30 mouse cellular contexts compared by ENCODE assay signal in the genomic region with DNA sequence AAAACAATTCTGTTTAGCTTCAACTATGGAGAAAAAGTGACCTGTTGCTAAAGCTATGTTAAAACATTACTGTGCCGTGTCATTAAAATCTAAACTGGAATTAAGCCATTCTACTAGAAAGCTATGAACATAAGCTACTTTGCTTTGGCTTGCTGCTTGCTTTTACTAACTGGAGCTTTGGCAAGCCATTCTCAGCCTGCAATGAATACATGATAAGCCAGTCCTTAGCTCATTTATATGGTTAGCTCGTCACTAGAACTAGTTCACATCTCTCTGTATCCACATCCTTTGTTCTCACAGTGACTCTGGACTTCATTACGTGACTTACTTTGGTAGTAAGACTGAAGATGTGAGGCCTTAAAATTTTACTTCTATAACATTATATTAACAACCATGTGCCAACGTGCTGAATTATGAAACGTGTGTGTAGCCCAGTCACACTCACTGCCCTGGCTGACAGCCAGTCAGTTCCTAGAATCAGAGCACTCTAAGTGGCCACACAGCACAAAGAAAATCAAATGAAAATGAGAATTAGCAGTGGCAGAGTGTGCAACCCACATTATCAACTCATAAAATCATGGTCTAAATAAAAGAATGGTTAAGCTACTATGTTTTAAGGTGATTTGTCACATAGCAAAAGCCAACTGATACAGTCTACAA.
DNase-seq lines count a peak whose midpoint lies in the region; ATAC-seq and TF ChIP-seq lines count a peak whose summit lies in the region.
"Had no signal": no experiment of that assay in that cellular context is flagged by ENCODE, and none has a peak within 500 bp of the region (broad histone marks: within the 10 kb centered on the region; RNA-seq: fewer than 3 reads in every experiment).

No protein-coding gene starts in this region.

- no peak for TF ChIP-seq CTCF in kidney, adult 2 months (conservative IDR thresholded peaks at IDR 0.05; ENCODE audit: insufficient read depth, insufficient read length, low read depth, low read length)

- WGBS in forebrain, embryonic 15.5 days = 66% methylated on average over 5 of the region's 5 CpGs
- 90% methylated on average over 5 of the region's 5 CpGs for WGBS in forebrain, embryonic 10.5 days
- 65% methylated on average over 5 of the region's 5 CpGs for WGBS in kidney, adult 2 months

- H3K27me3 ChIP-seq in forebrain, embryonic 15.5 days = no peaks in the 10 kb centered on the region
- H3K27me3 ChIP-seq in forebrain, embryonic 10.5 days (ENCODE audit: poor library complexity, severe bottlenecking) = no peaks in the 10 kb centered on the region
- H3K27me3 ChIP-seq in kidney, adult 2 months (replicated peaks; ENCODE audit: control insufficient read depth, insufficient read depth, low read length) = no peaks in the 10 kb centered on the region
- H3K27me3 ChIP-seq: CH12.LX; embryonic facial prominence, embryonic 15.5 days; heart, embryonic 15.5 days; neural tube, embryonic 12.5 days had no signal

- ATAC-seq in forebrain, embryonic 15.5 days (replicated peaks) = no peak
- ATAC-seq: midbrain, embryonic 16.5 days had no signal

- no peaks in the 10 kb centered on the region for H3K4me1 ChIP-seq in forebrain, embryonic 15.5 days
- no peaks in the 10 kb centered on the region for H3K4me1 ChIP-seq in forebrain, embryonic 10.5 days
- H3K4me1 ChIP-seq in kidney, adult 2 months (ENCODE audit: control insufficient read depth, insufficient read depth, low read length) = no peaks in the 10 kb centered on the region
- H3K4me1 ChIP-seq: embryonic facial prominence, embryonic 10.5 days; embryonic facial prominence, embryonic 15.5 days; heart, embryonic 10.5 days; heart, embryonic 15.5 days; neural tube, embryonic 12.5 days had no signal

- no peaks in the 10 kb centered on the region for H3K9me3 ChIP-seq in forebrain, embryonic 15.5 days
- no peaks in the 10 kb centered on the region for H3K9me3 ChIP-seq in forebrain, embryonic 10.5 days
- H3K9me3 ChIP-seq: embryonic facial prominence, embryonic 10.5 days; embryonic facial prominence, embryonic 15.5 days; heart, embryonic 10.5 days; heart, embryonic 15.5 days; neural tube, embryonic 12.5 days had no signal

- no peak for TF ChIP-seq POLR2A in kidney, adult 2 months (IDR thresholded peaks at IDR 0.05; ENCODE audit: low read depth, low read length)

- no peak overlapping the region for H3K9ac ChIP-seq in forebrain, embryonic 15.5 days (replicated peaks)
- H3K9ac ChIP-seq: embryonic facial prominence, embryonic 15.5 days; heart, embryonic 15.5 days; hindbrain, embryonic 14.5 days; liver, embryonic 14.5 days; neural tube, embryonic 12.5 days had no signal

- no peak for DNase-seq in forebrain, embryonic 10.5 days (ENCODE audit: extremely low spot score, low spot score)
- DNase-seq in kidney, adult 2 months = peak; percentile 38
- DNase-seq in kidney, adult 9 months = no peak
- DNase-seq in 416B (ENCODE audit: low read depth) = peak; percentile 21
- peak; percentile 11 for DNase-seq in NIH3T3 (ENCODE audit: low read depth)
- DNase-seq in heart, postnatal 36 days = no peak
- DNase-seq: cerebellum, adult 2 months; cerebellum, postnatal 25 days; gastrocnemius, postnatal 25 days; heart, adult 11 months; kidney, adult 18-20 months; kidney, postnatal 10 days; layer of hippocampus, postnatal 36 days; left cerebral cortex, postnatal 4 days; lung, adult 2 months; lung, postnatal 10 days; right cerebral cortex, adult 18-20 months; thymus, postnatal 4 days had no signal

- H3K27ac ChIP-seq in forebrain, embryonic 15.5 days (replicated peaks) = 0 out of 2 replicates have a peak overlapping the region, but pooled peaks have one; percentile 18
- H3K27ac ChIP-seq in forebrain, embryonic 10.5 days = no peak overlapping the region
- no peak overlapping the region for H3K27ac ChIP-seq in kidney, adult 2 months (ENCODE audit: insufficient read depth, low read depth, low read length)
- H3K27ac ChIP-seq: embryonic facial prominence, embryonic 10.5 days; embryonic facial prominence, embryonic 15.5 days; heart, embryonic 10.5 days; heart, embryonic 15.5 days; hindbrain, embryonic 14.5 days; liver, embryonic 14.5 days; macrophage; neural tube, embryonic 12.5 days had no signal

- H3K4me3 ChIP-seq in forebrain, embryonic 15.5 days = no peak overlapping the region
- no peak overlapping the region for H3K4me3 ChIP-seq in forebrain, embryonic 10.5 days
- no peak overlapping the region for H3K4me3 ChIP-seq in kidney, adult 2 months (ENCODE audit: insufficient read depth, low read depth, low read length)
- H3K4me3 ChIP-seq: embryonic facial prominence, embryonic 10.5 days; embryonic facial prominence, embryonic 15.5 days; heart, embryonic 10.5 days; heart, embryonic 15.5 days; myocyte; neural tube, embryonic 12.5 days had no signal

- 0 out of 2 replicates have a peak, but pooled peaks cover 10% of the 10 kb centered on the region for H3K36me3 ChIP-seq in forebrain, embryonic 15.5 days
- H3K36me3 ChIP-seq in forebrain, embryonic 10.5 days (replicated peaks) = peaks cover 16% of the 10 kb centered on the region
- H3K36me3 ChIP-seq in kidney, adult 2 months (ENCODE audit: control insufficient read depth, insufficient read depth, low read length) = no peaks in the 10 kb centered on the region; the same call in none of the 2 replicates
- H3K36me3 ChIP-seq: embryonic facial prominence, embryonic 15.5 days; heart, embryonic 15.5 days had no signal

- intact Hi-C loops in heart, postnatal 36 days (cut with DNase I) = no loop called here

- H3K4me2 ChIP-seq in forebrain, embryonic 15.5 days (replicated peaks) = no peak overlapping the region
- H3K4me2 ChIP-seq: embryonic facial prominence, embryonic 15.5 days; heart, embryonic 15.5 days; hindbrain, embryonic 14.5 days; neural tube, embryonic 12.5 days had no signal

Comparison
In these comparisons a context has a peak if more than half of its experiments do, and no peak if none do; other contexts are left out.
1. DNase-seq: peak in kidney, adult 2 months (single experiment), 416B (single experiment) and NIH3T3 (single experiment); none in forebrain, embryonic 10.5 days (single experiment), kidney, adult 9 months (single experiment) and heart, postnatal 36 days (0 of 2).